Mouse (Mus musculus) G1E (cell line): Measurements from ENCODE around the gene Slc30a7. TPM values are rescaled to one million over a fixed set of nuclear protein-coding genes. Genes with fewer than 3 reads are reported as not detected.

Experiments used
- ATAC-seq: 2 replicates; pipeline ENCODE4 v1.8.0; 2016; ENCODE audit warnings: mild to moderate bottlenecking; ENCODE audit not compliant: insufficient number of reproducible peaks, poor library complexity, low FRiP score, severe bottlenecking; ENCODE audit errors: extremely low read depth
- DNase-seq: peaks from one replicate; pipeline ENCODE4 v3.0.0; 2012; ENCODE audit warnings: low spot score
- H3K27me3 ChIP-seq: 2 replicates; pipeline ENCODE4 v1.6.1; 2012; ENCODE audit warnings: mild to moderate bottlenecking, low read length, inconsistent platforms; ENCODE audit not compliant: insufficient read depth
- H3K36me3 ChIP-seq: replicated peaks from 2 replicates; pipeline ENCODE3; 2012; ENCODE audit warnings: mild to moderate bottlenecking, inconsistent platforms
- H3K4me1 ChIP-seq: 2 replicates; pipeline ENCODE4 v1.6.1; 2012; ENCODE audit warnings: low read depth, low read length, inconsistent platforms, mixed read lengths; ENCODE audit not compliant: insufficient read depth
- H3K4me3 ChIP-seq: 2 replicates; pipeline ENCODE4 v1.5.1; 2012; ENCODE audit warnings: low read depth, mild to moderate bottlenecking, inconsistent platforms, low read length, moderate library complexity, mixed read lengths
- H3K9me3 ChIP-seq: replicated peaks from 2 replicates; pipeline ENCODE4 v1.6.1; 2012; ENCODE audit warnings: inconsistent platforms
- CTCF ChIP-seq: IDR thresholded peaks from 2 replicates; pipeline ENCODE4 v1.5.1; 2012; ENCODE audit warnings: low read depth, low read length, inconsistent platforms, mixed read lengths
- GATA1 ChIP-seq: IDR thresholded peaks from 2 replicates; pipeline ENCODE4 v1.6.1; 2012; ENCODE audit warnings: borderline replicate concordance, low read length, inconsistent platforms, mixed read lengths
- GATA2 ChIP-seq: IDR thresholded peaks from 2 replicates; pipeline ENCODE4 v1.6.1; 2012; ENCODE audit warnings: low read depth, low read length, inconsistent platforms, borderline replicate concordance
- POLR2AphosphoS5 ChIP-seq: IDR thresholded peaks from 2 replicates; pipeline ENCODE4 v1.6.1; 2012; ENCODE audit warnings: low read depth, low read length, inconsistent platforms; ENCODE audit not compliant: insufficient replicate concordance
- TAL1 ChIP-seq: conservative IDR thresholded peaks from 2 replicates; pipeline ENCODE4 v1.6.1; 2012; ENCODE audit warnings: low read depth, low read length, inconsistent platforms, mixed read lengths
- polyA plus RNA-seq: library from polyadenylated mRNA; stranded (reverse); fragments of >175 nt; gene quantifications from 2 replicates; pipeline ENCODE4 v1.2.3, GENCODE M21; 2012
- total RNA-seq, 2 experiments: library from RNA; stranded (forward) in 1 of 2; stranded (reverse) in 1 of 2; fragments of 200-1000 nt in 1 of 2; fragments of >200 nt in 1 of 2; fragmentation: Nextera tagmentation in 1 of 2; gene quantifications; 2 replicates each; pipeline ENCODE4 v1.2.3; 2014 to 2017

Slc30a7 gene
- total and polyA plus RNA-seq, 3 experiments = 3.0 to 38.4 (median 25.8) TPM

DNA sequence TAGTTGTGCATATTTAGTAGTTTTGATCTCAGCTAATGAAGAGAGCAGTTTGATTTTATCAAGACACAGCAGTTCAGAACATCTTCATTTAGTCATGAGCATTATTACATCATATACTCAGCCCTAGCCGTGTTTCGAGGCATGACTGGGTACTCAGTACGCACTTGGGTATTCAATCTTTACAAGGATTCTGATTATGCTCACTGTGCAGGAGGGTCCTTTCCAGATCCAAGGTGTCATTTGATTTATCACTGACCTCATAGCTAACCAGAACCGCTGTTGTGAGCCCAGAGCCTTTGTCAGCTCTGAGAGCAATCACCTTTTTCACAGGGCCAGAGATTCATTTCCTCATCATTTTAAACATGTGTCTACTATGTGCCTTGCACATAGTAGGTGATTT, 101.6 kb downstream of the Slc30a7 start:
- ATAC-seq = no peak
- H3K36me3 ChIP-seq = peaks cover 53% of the 10 kb centered on the region
- peaks cover 21% of the 10 kb centered on the region for H3K4me1 ChIP-seq
- TF ChIP-seq POLR2AphosphoS5 = no peak
- TF ChIP-seq TAL1 = no peak
- no peak for TF ChIP-seq GATA2
- TF ChIP-seq CTCF = no peak
- no peak for TF ChIP-seq GATA1
- no peak overlapping the region for H3K4me3 ChIP-seq
- no peak for DNase-seq
- no peaks in the 10 kb centered on the region for H3K27me3 ChIP-seq
- H3K9me3 ChIP-seq = no peaks in the 10 kb centered on the region

DNA sequence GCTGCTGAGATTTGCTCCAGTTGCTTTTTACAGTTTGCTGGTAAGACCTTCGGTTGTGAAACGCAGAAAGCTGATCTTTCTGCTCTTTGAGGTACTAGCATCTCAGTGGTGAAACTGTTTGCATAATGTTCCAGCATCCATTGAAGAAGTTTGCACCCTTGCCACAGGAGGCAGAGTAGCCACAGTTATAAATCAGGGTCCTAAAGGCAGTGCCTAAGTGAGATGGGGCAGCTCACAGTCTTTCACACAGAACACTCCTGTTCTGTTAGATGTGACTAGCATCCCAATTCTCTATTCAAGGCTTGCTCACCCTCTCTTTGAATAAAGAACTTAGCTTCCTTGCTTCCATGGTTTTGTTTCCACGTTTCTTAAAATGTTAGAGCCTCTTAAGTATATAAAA, 102.1 kb downstream of the Slc30a7 start:
- H3K4me3 ChIP-seq = no peak overlapping the region
- ATAC-seq (no peak), DNase-seq (no peak)
- H3K9me3 ChIP-seq = no peaks in the 10 kb centered on the region
- peaks cover 21% of the 10 kb centered on the region for H3K4me1 ChIP-seq
- TF ChIP-seq POLR2AphosphoS5 (no peak), TAL1 (no peak), GATA1 (no peak), CTCF (no peak), GATA2 (no peak)
- peaks cover 58% of the 10 kb centered on the region for H3K36me3 ChIP-seq
- H3K27me3 ChIP-seq = no peaks in the 10 kb centered on the region

DNA sequence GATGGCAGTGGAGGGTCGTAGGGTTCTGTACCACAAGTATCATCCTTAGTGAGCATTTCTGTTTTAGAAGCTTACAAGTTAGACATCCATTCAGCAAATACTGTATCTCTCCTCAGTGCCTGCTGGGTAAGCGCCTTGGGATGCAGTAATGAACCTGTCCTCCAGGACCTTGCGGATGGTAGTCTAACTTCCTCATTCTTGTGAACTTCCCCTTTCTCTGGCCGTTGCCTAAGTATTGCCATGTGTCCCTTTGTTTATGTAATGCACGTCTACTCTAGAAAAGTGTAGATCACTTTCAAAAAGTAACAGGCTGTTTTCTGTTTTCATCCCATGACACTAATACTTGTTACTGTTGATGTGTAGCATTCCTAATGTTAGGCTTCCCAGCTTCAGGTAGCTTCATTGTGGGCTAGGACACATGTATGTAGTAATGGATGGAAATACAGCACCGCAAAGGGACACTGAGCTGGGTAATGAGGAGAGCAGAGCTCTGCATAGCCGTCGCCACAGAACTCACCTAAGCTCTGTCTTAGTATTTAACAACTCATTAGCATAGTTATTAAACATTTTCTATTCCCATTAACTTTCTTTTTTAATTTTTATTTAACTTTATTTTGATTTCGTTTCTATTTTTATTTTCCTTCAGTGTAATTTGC, 104.8 kb downstream of the Slc30a7 start:
- TF ChIP-seq TAL1 (no peak), GATA2 (no peak), POLR2AphosphoS5 (no peak), CTCF (no peak), GATA1 (no peak)
- H3K4me1 ChIP-seq = peaks cover 24% of the 10 kb centered on the region
- peaks cover 71% of the 10 kb centered on the region for H3K36me3 ChIP-seq
- ATAC-seq = peak; percentile 100
- no peak overlapping the region; the same call in 1 of the 2 replicates for H3K4me3 ChIP-seq
- no peaks in the 10 kb centered on the region for H3K9me3 ChIP-seq
- DNase-seq = peak; percentile 73
- no peaks in the 10 kb centered on the region for H3K27me3 ChIP-seq

DNA sequence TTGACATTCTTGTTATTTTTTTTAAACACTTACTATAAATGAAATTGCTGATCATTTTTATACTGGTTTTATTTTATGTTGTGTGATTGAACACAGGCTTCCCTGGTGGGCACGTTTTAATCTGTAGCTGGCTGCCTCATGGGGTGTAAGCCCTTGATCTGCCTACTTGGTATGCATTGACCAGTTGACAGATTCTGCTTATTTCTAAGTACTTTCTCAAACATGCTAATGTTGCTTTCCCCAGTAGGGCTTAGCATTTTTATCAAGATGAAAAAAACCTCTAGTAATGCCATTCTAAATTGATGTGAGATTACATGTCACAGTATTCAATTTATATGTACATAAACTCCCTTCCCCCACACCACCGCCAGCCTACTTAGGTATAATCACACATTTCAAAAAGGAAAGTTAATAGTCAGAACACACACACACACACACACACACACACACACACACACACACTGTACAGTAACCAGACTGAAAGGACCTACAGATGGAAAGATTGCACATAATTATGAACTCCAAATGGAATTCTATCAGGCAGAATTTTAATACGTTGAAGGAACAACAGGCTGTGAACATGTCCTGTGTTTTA, 108.8 kb downstream of the Slc30a7 start:
- ATAC-seq (no peak), DNase-seq (no peak)
- no peaks in the 10 kb centered on the region for H3K27me3 ChIP-seq
- H3K4me3 ChIP-seq = no peak overlapping the region
- TF ChIP-seq GATA1 = no peak
- TF ChIP-seq CTCF = no peak
- no peak for TF ChIP-seq POLR2AphosphoS5
- TF ChIP-seq TAL1 = no peak
- TF ChIP-seq GATA2 = no peak
- peaks cover 77% of the 10 kb centered on the region for H3K36me3 ChIP-seq
- H3K4me1 ChIP-seq = peaks cover 33% of the 10 kb centered on the region
- no peaks in the 10 kb centered on the region for H3K9me3 ChIP-seq

DNA sequence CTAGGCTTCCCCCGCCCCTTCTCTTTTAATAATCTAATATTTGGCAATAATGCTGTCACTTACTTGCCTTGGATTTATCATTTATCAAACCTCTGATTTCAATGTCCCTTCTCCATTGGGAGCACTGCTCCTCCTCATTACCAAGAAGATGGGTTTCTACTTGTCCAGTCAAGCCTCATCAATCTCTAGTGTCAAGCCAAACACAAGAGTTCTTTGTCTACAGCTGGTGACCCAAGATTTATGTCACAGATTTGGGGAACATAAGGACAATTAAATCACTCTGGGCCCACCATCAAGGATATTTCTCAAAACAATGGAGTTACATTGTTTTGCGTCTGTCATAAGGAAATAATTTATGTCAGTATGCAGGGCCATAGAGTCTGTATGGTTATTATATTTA, 114.0 kb downstream of the Slc30a7 start:
- TF ChIP-seq CTCF = no peak
- no peak for TF ChIP-seq GATA2
- TF ChIP-seq GATA1 = no peak
- TF ChIP-seq POLR2AphosphoS5 = no peak
- no peak for TF ChIP-seq TAL1
- no peaks in the 10 kb centered on the region for H3K27me3 ChIP-seq
- ATAC-seq = no peak
- H3K36me3 ChIP-seq = peaks cover 60% of the 10 kb centered on the region
- DNase-seq = no peak
- peaks cover 16% of the 10 kb centered on the region for H3K4me1 ChIP-seq
- H3K9me3 ChIP-seq = no peaks in the 10 kb centered on the region
- H3K4me3 ChIP-seq = no peak overlapping the region

DNA sequence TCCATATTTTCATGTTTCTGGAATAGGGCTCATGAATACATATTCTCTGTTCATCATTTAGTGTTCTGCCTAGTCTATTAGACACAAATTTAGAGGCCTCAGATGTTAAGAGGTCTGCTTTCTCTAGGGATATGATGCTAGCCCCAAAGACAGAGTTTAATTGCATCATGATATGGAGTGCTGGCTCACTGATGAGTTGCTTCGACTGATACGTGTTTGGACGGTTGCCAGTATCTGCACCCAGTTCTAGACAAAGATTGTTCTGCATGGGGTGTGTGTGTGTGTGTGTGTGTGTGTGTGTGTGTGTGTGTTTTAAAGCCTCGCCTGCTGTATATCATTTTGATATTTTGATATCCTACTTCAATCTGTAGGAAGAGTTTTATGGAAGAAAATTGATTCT, 114.9 kb downstream of the Slc30a7 start:
- no peak for TF ChIP-seq TAL1
- TF ChIP-seq GATA1 = no peak
- no peak for TF ChIP-seq POLR2AphosphoS5
- TF ChIP-seq CTCF = no peak
- TF ChIP-seq GATA2 = no peak
- ATAC-seq (no peak), DNase-seq (no peak)
- Histone ChIP-seq H3K27me3 (no peaks in the 10 kb centered on the region), H3K36me3 (peaks cover 58% of the 10 kb centered on the region), H3K4me1 (peaks cover 16% of the 10 kb centered on the region), H3K9me3 (no peaks in the 10 kb centered on the region), H3K4me3 (no peak overlapping the region)

Other genes starting within 250 kb of the Slc30a7 start
- gene Dph5, start 119.6 kb downstream of the Slc30a7 start, total RNA-seq (2014; fragmentation: Nextera tagmentation) = 38.4 and 50.3 TPM in 2 replicates
- gene Dph5, start 119.6 kb downstream of the Slc30a7 start, total RNA-seq (2017) = 54.7 and 56.9 TPM in 2 replicates
- 1.7 and 1.8 TPM in 2 replicates for gene Dph5, start 119.6 kb downstream of the Slc30a7 start, polyA plus RNA-seq
- 6.9 and 8.0 TPM in 2 replicates for gene Extl2, start 56 bp upstream of the Slc30a7 start, total RNA-seq (2014; fragmentation: Nextera tagmentation)
- 8.6 and 9.1 TPM in 2 replicates for gene Extl2, start 56 bp upstream of the Slc30a7 start, total RNA-seq (2017)
- gene Extl2, start 56 bp upstream of the Slc30a7 start, polyA plus RNA-seq = 3.2 and 7.4 TPM in 2 replicates
- 5.0 TPM in 1 of 2 replicates, not detected in the other for gene Vcam1, start 122.3 kb upstream of the Slc30a7 start, total RNA-seq (2014; fragmentation: Nextera tagmentation)
- 0.06 and 0.33 TPM in 2 replicates for gene Vcam1, start 122.3 kb upstream of the Slc30a7 start, total RNA-seq (2017)
- gene Vcam1, start 122.3 kb upstream of the Slc30a7 start, polyA plus RNA-seq = not detected in 2 replicates
- not detected in 2 replicates for gene Gpr88, start 246.1 kb upstream of the Slc30a7 start, total RNA-seq (2014; fragmentation: Nextera tagmentation)
- 0.16 TPM in 1 of 2 replicates, not detected in the other for gene Gpr88, start 246.1 kb upstream of the Slc30a7 start, total RNA-seq (2017)
- gene Gpr88, start 246.1 kb upstream of the Slc30a7 start, polyA plus RNA-seq = not detected in 2 replicates